Mouse (Mus musculus) midbrain, embryonic 14.5 days (tissue): ENCODE data around the gene Dcbld2. TPM values are rescaled to one million over a fixed set of nuclear protein-coding genes. Genes with fewer than 3 reads are reported as not detected.

Experiments
- ATAC-seq: fragments of 200-750 bp; cut with Nextera tagmentation; 2 replicates; pipeline ENCODE4 v1.8.0; 2017; ENCODE audit warnings: moderate number of reproducible peaks, moderate library complexity; ENCODE audit not compliant: low FRiP score, low TSS enrichment
- DNase-seq: peaks from one replicate; pipeline ENCODE4 v3.0.0-alpha.2; 2015
- H3K27ac ChIP-seq: fragments of 300-500 bp; sonication (generic); replicated peaks from 2 replicates; pipeline ENCODE4 v1.5.1; 2014; ENCODE audit warnings: mild to moderate bottlenecking, low read depth, low read length, moderate library complexity
- H3K27me3 ChIP-seq: fragments of 300-500 bp; sonication (generic); 2 replicates; pipeline ENCODE4 v1.6.1; 2014; ENCODE audit warnings: low read length, control low read depth, mixed read lengths; ENCODE audit not compliant: control insufficient read depth, insufficient read depth
- H3K36me3 ChIP-seq: fragments of 300-500 bp; sonication (generic); 2 replicates; pipeline ENCODE4 v1.6.1; 2014; ENCODE audit warnings: low read length, control low read depth; ENCODE audit not compliant: control insufficient read depth, insufficient read depth
- H3K4me1 ChIP-seq: fragments of 300-500 bp; sonication (generic); 2 replicates; pipeline ENCODE4 v1.6.1; 2014; ENCODE audit warnings: mild to moderate bottlenecking, antibody characterized with exemption, low read length, control low read depth; ENCODE audit not compliant: control insufficient read depth, insufficient read depth
- H3K4me2 ChIP-seq: fragments of 300-500 bp; sonication (generic); 2 replicates; pipeline ENCODE4 v1.6.1; 2014; ENCODE audit warnings: mild to moderate bottlenecking, low read length, moderate library complexity
- H3K4me3 ChIP-seq: fragments of 300-500 bp; sonication (generic); replicated peaks from 2 replicates; pipeline ENCODE4 v1.5.1; 2014; ENCODE audit warnings: low read depth, low read length
- H3K9ac ChIP-seq: fragments of 300-500 bp; sonication (generic); replicated peaks from 2 replicates; pipeline ENCODE4 v1.6.1; 2014; ENCODE audit warnings: mild to moderate bottlenecking, low read length, moderate library complexity
- H3K9me3 ChIP-seq: fragments of 300-500 bp; sonication (generic); 2 replicates; pipeline ENCODE4 v1.6.1; 2016; ENCODE audit warnings: low read length, control low read depth, mixed read lengths; ENCODE audit not compliant: control insufficient read depth
- WGBS: fragments of 180-500 bp; shearing (Covaris S2); extraction: QIAGEN DNeasy Blood & Tissue Kit; methylation state at CpG from one replicate; pipeline ENCODE4 v1.1.7; 2014; 5-methylcytosine and 5-hydroxymethylcytosine counted together
- polyA plus RNA-seq: library from polyadenylated mRNA; unstranded; fragments of >200 nt; fragmentation: Nextera tagmentation; extraction: Ambion mirVana; gene quantifications from 2 replicates; pipeline ENCODE4 v1.2.1, GENCODE M21; 2014

Dcbld2 gene
- polyA plus RNA-seq, 1 experiment from 2014 or later, result 9.3 TPM

DNA sequence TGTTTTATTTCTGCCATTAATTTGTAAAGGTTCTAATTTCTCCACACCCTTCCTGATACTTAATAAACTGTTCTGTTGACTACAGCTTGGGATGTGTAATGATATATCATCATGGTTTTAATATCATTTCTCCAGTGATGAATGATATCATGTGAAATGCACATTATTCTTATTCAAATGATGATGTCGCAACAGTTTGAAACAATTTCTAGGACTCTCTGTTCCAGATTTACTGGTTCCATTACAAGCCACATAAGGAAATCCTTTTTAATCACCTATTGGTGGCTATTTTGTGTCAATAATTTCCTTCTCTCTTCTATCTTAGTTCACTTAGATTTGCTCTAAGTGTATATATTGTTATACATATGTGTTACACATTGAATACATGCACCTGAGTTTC, 24.1 kb downstream of the Dcbld2 start:
- no peaks in the 10 kb centered on the region for H3K9me3 ChIP-seq
- H3K27me3 ChIP-seq, result no peaks in the 10 kb centered on the region
- no peak for ATAC-seq
- H3K4me3 ChIP-seq, result no peak overlapping the region
- DNase-seq, result no peak
- H3K36me3 ChIP-seq, result peaks cover 5% of the 10 kb centered on the region; the same call in 1 of the 2 replicates
- no peaks in the 10 kb centered on the region for H3K4me1 ChIP-seq
- 97% methylated on average over 1 of the region's 1 CpGs for WGBS
- no peak overlapping the region for H3K9ac ChIP-seq
- no peak overlapping the region for H3K27ac ChIP-seq
- no peak overlapping the region for H3K4me2 ChIP-seq

DNA sequence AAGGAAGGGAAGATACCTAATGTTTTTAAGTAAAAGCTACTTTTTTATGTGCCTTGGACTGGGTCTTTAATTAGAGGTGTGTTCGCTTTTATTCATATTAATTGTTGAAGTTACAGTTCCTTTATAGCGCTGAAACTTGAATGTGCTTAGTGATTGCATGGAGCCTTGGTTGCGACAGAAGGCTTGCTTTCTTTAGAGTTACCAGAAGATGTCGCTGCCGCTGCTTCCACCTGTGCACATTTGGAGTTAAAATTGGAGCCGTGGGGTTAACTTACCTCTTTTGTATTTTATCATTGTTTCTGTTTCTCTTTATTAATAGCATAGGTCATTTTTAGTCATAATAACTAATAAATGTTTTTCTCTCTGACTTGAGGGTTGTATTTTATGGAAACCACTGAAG, 36.5 kb downstream of the Dcbld2 start:
- H3K9ac ChIP-seq, result no peak overlapping the region
- no peaks in the 10 kb centered on the region for H3K9me3 ChIP-seq
- WGBS, result 72% methylated on average over 6 of the region's 6 CpGs
- no peaks in the 10 kb centered on the region for H3K27me3 ChIP-seq
- H3K4me1 ChIP-seq, result no peaks in the 10 kb centered on the region
- DNase-seq (peak; percentile 34), ATAC-seq (no peak)
- no peak overlapping the region for H3K27ac ChIP-seq
- no peak overlapping the region for H3K4me2 ChIP-seq
- no peak overlapping the region for H3K4me3 ChIP-seq
- H3K36me3 ChIP-seq, result 0 out of 2 replicates have a peak, but pooled peaks cover 5% of the 10 kb centered on the region

DNA sequence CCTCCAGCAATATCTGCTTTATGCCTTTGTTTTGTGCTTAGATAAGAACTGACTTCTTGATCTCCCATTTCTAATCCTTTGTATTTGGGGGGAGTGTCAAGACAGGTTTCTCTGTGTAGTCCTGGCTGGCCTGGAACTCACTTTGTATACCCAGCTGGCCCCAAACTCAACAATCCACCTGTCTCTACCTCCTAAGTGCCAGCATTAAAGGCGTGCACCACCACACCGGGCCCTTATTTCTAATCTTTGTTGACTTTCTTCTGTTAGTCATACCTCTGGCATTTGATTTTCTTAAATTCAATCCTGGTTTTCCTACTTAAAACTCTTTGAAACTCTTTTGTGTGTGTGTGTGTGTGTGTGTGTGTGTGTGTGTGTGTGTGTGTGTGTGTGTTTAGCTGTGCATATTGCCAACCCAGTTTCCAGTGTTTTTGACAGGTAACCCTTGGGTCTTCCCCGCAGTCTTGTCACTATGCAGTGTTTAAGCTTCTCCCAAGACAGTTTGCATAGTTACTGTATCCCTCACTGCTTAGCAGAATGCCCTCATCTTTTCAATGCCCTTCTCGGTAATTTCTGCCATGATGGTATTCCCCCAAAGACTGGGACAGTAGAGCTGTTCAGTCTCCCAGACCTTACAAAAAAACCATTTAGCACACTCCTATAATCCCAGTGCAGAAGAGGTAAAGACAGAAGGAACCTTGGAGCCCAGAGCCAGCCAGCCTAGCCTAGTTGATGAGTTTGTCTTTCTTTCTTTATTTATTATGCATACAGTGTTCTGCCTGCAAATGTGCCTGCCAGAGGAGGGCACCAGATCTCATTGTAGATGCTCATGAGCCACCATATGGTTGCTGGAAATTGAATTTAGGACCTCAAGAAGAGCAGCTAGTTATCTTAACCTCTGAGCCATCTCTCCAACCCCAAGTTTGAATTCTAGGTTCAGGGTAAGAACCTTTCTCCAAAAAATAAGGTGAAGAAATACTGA, 38.3 kb downstream of the Dcbld2 start:
- no peak overlapping the region for H3K4me3 ChIP-seq
- no peaks in the 10 kb centered on the region for H3K27me3 ChIP-seq
- H3K4me1 ChIP-seq, result no peaks in the 10 kb centered on the region
- no peak for DNase-seq
- 94% methylated on average over 4 of the region's 4 CpGs for WGBS
- no peak overlapping the region for H3K9ac ChIP-seq
- H3K27ac ChIP-seq, result no peak overlapping the region
- no peak overlapping the region for H3K4me2 ChIP-seq
- H3K9me3 ChIP-seq, result no peaks in the 10 kb centered on the region
- H3K36me3 ChIP-seq, result peaks cover 15% of the 10 kb centered on the region
- ATAC-seq, result no peak

DNA sequence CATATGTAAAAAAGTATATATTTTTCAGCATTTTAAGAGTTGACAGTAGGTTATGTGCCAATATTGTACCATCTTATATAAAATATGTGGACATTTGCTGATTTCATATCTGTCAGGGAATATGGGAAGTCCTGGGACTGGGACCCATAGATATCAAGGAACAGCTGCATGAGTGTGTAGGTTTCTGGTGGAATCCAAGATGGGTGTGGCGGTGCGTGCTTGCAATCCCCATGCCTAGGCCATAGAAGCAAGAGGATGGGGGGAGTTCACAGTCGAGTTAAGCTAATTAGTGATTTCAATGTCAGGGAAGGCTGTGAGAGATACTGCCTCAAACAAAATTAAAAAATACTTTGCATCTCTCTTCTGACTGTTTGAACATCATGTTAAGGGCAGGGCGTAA, 40.8 kb downstream of the Dcbld2 start:
- Histone ChIP-seq H3K27me3 (no peaks in the 10 kb centered on the region), H3K27ac (no peak overlapping the region), H3K9me3 (no peaks in the 10 kb centered on the region), H3K4me2 (no peak overlapping the region), H3K4me3 (no peak overlapping the region), H3K36me3 (peaks cover 25% of the 10 kb centered on the region), H3K4me1 (no peaks in the 10 kb centered on the region), H3K9ac (no peak overlapping the region)
- ATAC-seq, result no peak
- no peak for DNase-seq
- WGBS, result 92% methylated on average over 4 of the region's 4 CpGs

GRCm38 (mm10) chr16:58450648-58451047, 42.4 kb downstream of the Dcbld2 start:
- WGBS, result 70% methylated on average over 6 of the region's 6 CpGs

GRCm38 (mm10) chr16:58451647-58452046, 43.4 kb downstream of the Dcbld2 start:
- peaks cover 30% of the 10 kb centered on the region for H3K36me3 ChIP-seq
- no peak overlapping the region for H3K9ac ChIP-seq
- H3K4me3 ChIP-seq, result no peak overlapping the region
- 95% methylated on average over 5 of the region's 5 CpGs for WGBS
- H3K27ac ChIP-seq, result no peak overlapping the region
- no peaks in the 10 kb centered on the region for H3K9me3 ChIP-seq
- no peaks in the 10 kb centered on the region for H3K27me3 ChIP-seq
- no peak for DNase-seq
- no peak overlapping the region for H3K4me2 ChIP-seq
- ATAC-seq, result no peak
- H3K4me1 ChIP-seq, result no peaks in the 10 kb centered on the region

More at GRCm38 (mm10) chr16:58450648-58451047, 42.4 kb downstream of the Dcbld2 start:
- Histone ChIP-seq H3K27ac (no peak overlapping the region), H3K4me1 (no peaks in the 10 kb centered on the region), H3K9ac (no peak overlapping the region), H3K4me3 (no peak overlapping the region), H3K4me2 (no peak overlapping the region), H3K36me3 (peaks cover 25% of the 10 kb centered on the region), H3K9me3 (no peaks in the 10 kb centered on the region), H3K27me3 (no peaks in the 10 kb centered on the region)
- DNase-seq, result no peak
- no peak for ATAC-seq

GRCm38 (mm10) chr16:58453138-58453537, 44.9 kb downstream of the Dcbld2 start:
- WGBS, result 92% methylated on average over 3 of the region's 3 CpGs
- no peak for DNase-seq

GRCm38 (mm10) chr16:58453820-58454219, 45.6 kb downstream of the Dcbld2 start:
- Histone ChIP-seq H3K4me1 (no peaks in the 10 kb centered on the region), H3K9me3 (no peaks in the 10 kb centered on the region), H3K4me2 (no peak overlapping the region), H3K27me3 (no peaks in the 10 kb centered on the region), H3K9ac (no peak overlapping the region), H3K27ac (no peak overlapping the region), H3K4me3 (no peak overlapping the region), H3K36me3 (peaks cover 38% of the 10 kb centered on the region)
- DNase-seq, result no peak
- no peak for ATAC-seq

More at GRCm38 (mm10) chr16:58453138-58453537, 44.9 kb downstream of the Dcbld2 start:
- H3K9ac ChIP-seq, result no peak overlapping the region
- H3K27ac ChIP-seq, result no peak overlapping the region
- no peak for ATAC-seq
- no peaks in the 10 kb centered on the region for H3K9me3 ChIP-seq
- peaks cover 38% of the 10 kb centered on the region for H3K36me3 ChIP-seq
- H3K4me3 ChIP-seq, result no peak overlapping the region
- no peaks in the 10 kb centered on the region for H3K4me1 ChIP-seq
- no peak overlapping the region for H3K4me2 ChIP-seq
- no peaks in the 10 kb centered on the region for H3K27me3 ChIP-seq

DNA sequence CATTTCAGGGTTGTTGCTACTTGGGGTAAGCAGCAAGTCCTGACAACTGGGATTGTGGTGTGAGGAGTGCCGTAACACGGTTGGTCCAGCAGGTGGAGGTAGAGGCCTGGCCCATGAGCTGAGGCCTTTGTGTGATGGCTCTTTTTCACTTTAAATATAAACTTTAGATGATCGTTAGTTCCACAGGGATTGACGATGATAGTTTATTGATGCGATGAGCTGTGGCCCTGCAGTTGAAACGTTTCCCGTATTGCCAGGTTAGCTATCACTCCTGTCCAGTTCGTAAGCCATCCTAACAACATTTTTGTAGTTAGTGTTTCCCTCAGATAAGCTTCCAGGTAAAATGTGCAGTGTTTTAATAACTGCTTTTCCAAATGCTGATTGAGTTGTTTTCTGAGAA, 46.4 kb downstream of the Dcbld2 start:
- ATAC-seq (no peak), DNase-seq (peak; percentile 72)
- Histone ChIP-seq H3K27ac (no peak overlapping the region), H3K27me3 (no peaks in the 10 kb centered on the region), H3K4me2 (no peak overlapping the region), H3K9me3 (no peaks in the 10 kb centered on the region), H3K4me3 (no peak overlapping the region), H3K36me3 (peaks cover 34% of the 10 kb centered on the region), H3K4me1 (no peaks in the 10 kb centered on the region), H3K9ac (no peak overlapping the region)
- 81% methylated on average over 8 of the region's 8 CpGs for WGBS
